13 mouse cellular contexts compared by ENCODE assay signal in genomic region chr9:57748137-57748536, GRCm38 (mm10). TPM values are rescaled to one million over a fixed set of nuclear protein-coding genes. Genes with fewer than 3 reads are reported as not detected.
A peak's percentile ranks its signal among the peaks of the same experiment; 100 is the strongest.
DNase-seq lines count a peak whose midpoint lies in the region; TF ChIP-seq lines count a peak whose summit lies in the region.
"Had no signal": no experiment of that assay in that cellular context is flagged by ENCODE, and none has a peak within 500 bp of the region (broad histone marks: within the 10 kb centered on the region; RNA-seq: fewer than 3 reads in every experiment).

No protein-coding gene starts in this region.

- TF ChIP-seq POLR2A in kidney, adult 2 months (IDR thresholded peaks at IDR 0.05; ENCODE audit: low read depth, low read length) = no peak
- TF ChIP-seq POLR2A in testis, adult 2 months (IDR thresholded peaks at IDR 0.05; ENCODE audit: control insufficient read depth, low read depth, low read length) = 0 out of 2 replicates have a peak, but pooled peaks have one; percentile 23
- TF ChIP-seq POLR2A in myocyte (IDR thresholded peaks at IDR 0.05; ENCODE audit: insufficient read length, low read depth) = no peak

- TF ChIP-seq CTCF in gastrocnemius, adult 2 months (IDR thresholded peaks at IDR 0.05) = no peak
- no peak for TF ChIP-seq CTCF in kidney, adult 2 months (conservative IDR thresholded peaks at IDR 0.05; ENCODE audit: insufficient read depth, insufficient read length, low read depth, low read length)
- TF ChIP-seq CTCF in testis, adult 2 months (IDR thresholded peaks at IDR 0.05; ENCODE audit: control insufficient read depth, insufficient read depth, insufficient replicate concordance, low read depth, low read length) = no peak

- H3K79me2 ChIP-seq in myocyte (ENCODE audit: control insufficient read depth, insufficient read depth) = no peaks in the 10 kb centered on the region

- H3K4me3 ChIP-seq in gastrocnemius, adult 2 months = no peak overlapping the region
- no peak overlapping the region for H3K4me3 ChIP-seq in kidney, adult 2 months (ENCODE audit: insufficient read depth, low read depth, low read length)
- H3K4me3 ChIP-seq in testis, adult 2 months (ENCODE audit: control insufficient read depth, low read depth, low read length) = no peak overlapping the region
- no peak overlapping the region for H3K4me3 ChIP-seq in myocyte

- no peaks in the 10 kb centered on the region for H3K27me3 ChIP-seq in kidney, adult 2 months (replicated peaks; ENCODE audit: control insufficient read depth, insufficient read depth, low read length)
- no peaks in the 10 kb centered on the region for H3K27me3 ChIP-seq in testis, adult 2 months (ENCODE audit: control insufficient read depth, insufficient read depth, low read length)
- no peaks in the 10 kb centered on the region for H3K27me3 ChIP-seq in myocyte (ENCODE audit: control insufficient read depth, insufficient read depth, insufficient read length)
- H3K27me3 ChIP-seq: Patski had no signal

- H3K36me3 ChIP-seq in kidney, adult 2 months (ENCODE audit: control insufficient read depth, insufficient read depth, low read length) = peaks cover 13% of the 10 kb centered on the region
- peaks cover 1% of the 10 kb centered on the region for H3K36me3 ChIP-seq in testis, adult 2 months (ENCODE audit: control insufficient read depth, insufficient read depth, low read length)
- H3K36me3 ChIP-seq in myocyte (ENCODE audit: control insufficient read depth, insufficient read depth) = peaks cover 53% of the 10 kb centered on the region

- WGBS in kidney, adult 2 months = 43% methylated on average over 6 of the region's 6 CpGs

- intact Hi-C loops in gastrocnemius, adult 2 months (cut with DNase I) = no loop called here
- intact Hi-C loops in gastrocnemius, postnatal 36 days (cut with DNase I) = no loop called here

- H3K4me1 ChIP-seq in kidney, adult 2 months (ENCODE audit: control insufficient read depth, insufficient read depth, low read length) = peaks cover 21% of the 10 kb centered on the region; the same call in 1 of the 2 replicates
- H3K4me1 ChIP-seq in testis, adult 2 months (ENCODE audit: control insufficient read depth, insufficient read depth, low read length) = no peaks in the 10 kb centered on the region

- H3K4me2 ChIP-seq in myocyte (ENCODE audit: low read depth) = no peak overlapping the region

- no peak overlapping the region for H3ac ChIP-seq in myocyte (ENCODE audit: control insufficient read depth, insufficient read length)

- peak; percentile 72 for DNase-seq in gastrocnemius, adult 2 months
- no peak for DNase-seq in gastrocnemius, postnatal 36 days
- peak; percentile 67 for DNase-seq in kidney, adult 2 months
- DNase-seq in kidney, postnatal 4 days = no peak
- DNase-seq in testis, postnatal 14 days (ENCODE audit: low spot score) = no peak
- DNase-seq in MN1 (ENCODE audit: low spot score) = no peak
- DNase-seq: adrenal gland, adult 8-10 months; lung, postnatal 4 days; thymus, postnatal 4 days had no signal

- H3K27ac ChIP-seq in gastrocnemius, adult 2 months = peak overlapping the region; percentile 41
- peak overlapping the region; percentile 62 for H3K27ac ChIP-seq in kidney, adult 2 months (ENCODE audit: insufficient read depth, low read depth, low read length)
- H3K27ac ChIP-seq in testis, adult 2 months (ENCODE audit: control insufficient read depth, insufficient read depth, low read depth, low read length) = no peak overlapping the region
- H3K27ac ChIP-seq: liver, embryonic 14.5 days had no signal

TF ChIP-seq in myocyte, 11 proteins besides CTCF, POLR2A, EP300 and RAD21:
- TF ChIP-seq E2F4 (IDR thresholded peaks at IDR 0.05; ENCODE audit: insufficient read depth) (no peak), TCF12 (IDR thresholded peaks at IDR 0.05; ENCODE audit: insufficient read depth, poor library complexity, severe bottlenecking) (no peak), TCF3 (IDR thresholded peaks at IDR 0.05; ENCODE audit: insufficient read length, low read depth) (no peak), CEBPB (IDR thresholded peaks at IDR 0.05; ENCODE audit: insufficient read depth, poor library complexity, severe bottlenecking) (no peak), POLR2AphosphoS2 (IDR thresholded peaks at IDR 0.05; ENCODE audit: insufficient read length, low read depth) (peak; percentile 32), REST (IDR thresholded peaks at IDR 0.05; ENCODE audit: insufficient read depth, insufficient read length) (no peak)

RNA-seq across cellular contexts. Expression of gene Clk3, which starts 17.5 kb away (rescaled TPM):
- total RNA-seq in gastrocnemius, adult 2 months (2021) = 10 to 100 TPM; 45.4 to 50.4 TPM
- 10 to 100 TPM; 35.9 to 37.7 TPM for total RNA-seq in gastrocnemius, postnatal 36 days (2021)
- 71.1 and 81.0 TPM in 2 replicates for polyA plus RNA-seq in kidney, adult 2 months (2012; rRNA removed)
- 197 and 224 TPM in 2 replicates for polyA plus RNA-seq in testis, adult 2 months (2012; rRNA removed)
- polyA plus RNA-seq in myocyte (2012; fragmentation: generic; extraction: Trizol) = 47.1 TPM

RNA-seq across cellular contexts. Expression of gene Edc3, which starts 39.8 kb away (rescaled TPM):
- 1 to 10 TPM; 5.9 to 6.6 TPM for total RNA-seq in gastrocnemius, adult 2 months (2021)
- 1 to 10 TPM; 4.8 to 6.3 TPM for total RNA-seq in gastrocnemius, postnatal 36 days (2021)
- polyA plus RNA-seq in kidney, adult 2 months (2012; rRNA removed) = 7.9 and 8.4 TPM in 2 replicates
- 8.0 and 8.1 TPM in 2 replicates for polyA plus RNA-seq in testis, adult 2 months (2012; rRNA removed)
- 11.0 TPM for polyA plus RNA-seq in myocyte (2012; fragmentation: generic; extraction: Trizol)

Comparison
In these comparisons a context has a peak if more than half of its experiments do, and no peak if none do; other contexts are left out.
1. DNase-seq: peak in gastrocnemius, adult 2 months (single experiment) and kidney, adult 2 months (single experiment); none in gastrocnemius, postnatal 36 days (0 of 2), kidney, postnatal 4 days (0 of 2), testis, postnatal 14 days (single experiment) and MN1 (single experiment).